Comparison of ENCODE assay signal across 8 mouse cellular contexts in genomic region chr17:34959881-34960515, GRCm38 (mm10). TPM values are rescaled to one million over a fixed set of nuclear protein-coding genes. Genes with fewer than 3 reads are reported as not detected.
A peak's percentile ranks its signal among the peaks of the same experiment; 100 is the strongest.
DNase-seq lines count a peak whose midpoint lies in the region; ATAC-seq and TF ChIP-seq lines count a peak whose summit lies in the region.

No protein-coding gene starts in this region.

- H3K27me3 ChIP-seq in Patski (no peaks in the 10 kb centered on the region), myocyte (ENCODE audit: control insufficient read depth, insufficient read depth, insufficient read length) (no peaks in the 10 kb centered on the region)
- peaks cover 8% of the 10 kb centered on the region for H3K27me3 ChIP-seq in embryonic facial prominence, embryonic 12.5 days
- peaks cover 54% of the 10 kb centered on the region for H3K27me3 ChIP-seq in hindbrain, embryonic 12.5 days
- H3K27me3 ChIP-seq in limb, embryonic 15.5 days: peaks cover 13% of the 10 kb centered on the region

- in situ Hi-C loops in Patski (cut with MboI; ENCODE audit: low pct_unique_long_range_greater_than_20kb): no loop called here

- DNase-seq in Patski (ENCODE audit: low read depth, low spot score): no peak
- no peak for DNase-seq in left cerebral cortex, adult 18-20 months (ENCODE audit: low spot score in 2 of 2)
- no peak for DNase-seq in spleen, adult 18-20 months
- DNase-seq in gastrocnemius, postnatal 4 days (ENCODE audit: low spot score in 2 of 2): no peak

- 0 out of 2 replicates have a peak, but pooled peaks cover 5% of the 10 kb centered on the region for H3K4me1 ChIP-seq in embryonic facial prominence, embryonic 12.5 days
- H3K4me1 ChIP-seq in hindbrain, embryonic 12.5 days: peaks cover 9% of the 10 kb centered on the region; the same call in 1 of the 2 replicates
- H3K4me1 ChIP-seq in limb, embryonic 15.5 days: peaks cover 10% of the 10 kb centered on the region

- H3K27ac ChIP-seq in embryonic facial prominence, embryonic 12.5 days: peak overlapping the region; percentile 93
- 0 out of 2 replicates have a peak overlapping the region, but pooled peaks have one; percentile 4 for H3K27ac ChIP-seq in hindbrain, embryonic 12.5 days
- H3K27ac ChIP-seq in limb, embryonic 15.5 days: peak overlapping the region; percentile 97

- no peaks in the 10 kb centered on the region for H3K79me2 ChIP-seq in myocyte (ENCODE audit: control insufficient read depth, insufficient read depth)

- POLR2A ChIA-PET in Patski (lab: Charles Lee): interaction anchor here (0.6 to 0.7 kb wide), 2 partner anchors 22 to 170 kb away, joined by 5 to 6 read pairs; partner anchors contain the start of gene Lsm2

- peak overlapping the region; percentile 31 for H3K9ac ChIP-seq in embryonic facial prominence, embryonic 12.5 days
- no peak overlapping the region for H3K9ac ChIP-seq in hindbrain, embryonic 12.5 days
- peak overlapping the region; percentile 35; the same call in 1 of the 2 replicates for H3K9ac ChIP-seq in limb, embryonic 15.5 days

- WGBS in embryonic facial prominence, embryonic 12.5 days: 11% methylated on average over 12 of the region's 12 CpGs
- WGBS in hindbrain, embryonic 12.5 days: 12% methylated on average over 12 of the region's 12 CpGs
- WGBS in limb, embryonic 15.5 days: 12% methylated on average over 12 of the region's 12 CpGs

- no peak for TF ChIP-seq CTCF in Patski (IDR thresholded peaks at IDR 0.05)

- peak; percentile 37 for ATAC-seq in Patski
- no peak for ATAC-seq in embryonic facial prominence, embryonic 12.5 days (ENCODE audit: insufficient number of reproducible peaks, insufficient read depth, low FRiP score, low TSS enrichment)
- ATAC-seq in hindbrain, embryonic 12.5 days (ENCODE audit: low FRiP score): no peak
- no peak for ATAC-seq in limb, embryonic 15.5 days (ENCODE audit: insufficient number of reproducible peaks, low FRiP score, low TSS enrichment, low read depth)

- peak overlapping the region; percentile 57 for H3K4me2 ChIP-seq in embryonic facial prominence, embryonic 12.5 days (replicated peaks)
- peak overlapping the region; percentile 77 for H3K4me2 ChIP-seq in hindbrain, embryonic 12.5 days (replicated peaks)
- H3K4me2 ChIP-seq in limb, embryonic 15.5 days: peak overlapping the region; percentile 57
- peak overlapping the region; percentile 91 for H3K4me2 ChIP-seq in myocyte (ENCODE audit: low read depth)

- TF ChIP-seq POLR2A in myocyte (IDR thresholded peaks at IDR 0.05; ENCODE audit: insufficient read length, low read depth): peak; percentile 7

- peak overlapping the region; percentile 30 for H3ac ChIP-seq in myocyte (ENCODE audit: control insufficient read depth, insufficient read length)

- CTCF ChIA-PET in Patski (lab: Charles Lee): interaction anchor here (1.3 to 1.5 kb wide), 2 partner anchors 20 to 26 kb away, joined by 3 read pairs; no protein-coding TSS in a partner anchor

- no peaks in the 10 kb centered on the region for H3K9me3 ChIP-seq in embryonic facial prominence, embryonic 12.5 days
- no peaks in the 10 kb centered on the region for H3K9me3 ChIP-seq in hindbrain, embryonic 12.5 days (replicated peaks)
- H3K9me3 ChIP-seq in limb, embryonic 15.5 days: no peaks in the 10 kb centered on the region

- H3K36me3 ChIP-seq in embryonic facial prominence, embryonic 12.5 days: no peaks in the 10 kb centered on the region
- no peaks in the 10 kb centered on the region for H3K36me3 ChIP-seq in hindbrain, embryonic 12.5 days
- no peaks in the 10 kb centered on the region for H3K36me3 ChIP-seq in limb, embryonic 15.5 days
- no peaks in the 10 kb centered on the region for H3K36me3 ChIP-seq in myocyte (ENCODE audit: control insufficient read depth, insufficient read depth)

- peak overlapping the region; percentile 51 for H3K4me3 ChIP-seq in embryonic facial prominence, embryonic 12.5 days
- H3K4me3 ChIP-seq in hindbrain, embryonic 12.5 days: peak overlapping the region; percentile 45
- H3K4me3 ChIP-seq in limb, embryonic 15.5 days: peak overlapping the region; percentile 53
- H3K4me3 ChIP-seq in myocyte: peak overlapping the region; percentile 40

TF ChIP-seq in myocyte, 11 proteins besides CTCF, POLR2A, EP300 and RAD21:
- TF ChIP-seq SRF (IDR thresholded peaks at IDR 0.05; ENCODE audit: control insufficient read depth, insufficient read length, low read depth) (no peak), MYOD1 (IDR thresholded peaks at IDR 0.05; ENCODE audit: control insufficient read depth in 1 of 3, insufficient read length in 2 of 3, low read depth in 2 of 3) (no peak), TCF3 (IDR thresholded peaks at IDR 0.05; ENCODE audit: insufficient read length, low read depth) (no peak), USF1 (IDR thresholded peaks at IDR 0.05; ENCODE audit: low read depth) (no peak), CEBPB (IDR thresholded peaks at IDR 0.05; ENCODE audit: insufficient read depth, poor library complexity, severe bottlenecking) (no peak)

RNA-seq across cellular contexts. Expression of gene Hspa1b, which starts 1.0 kb away (rescaled TPM):
- 47.3 TPM for polyA plus RNA-seq in Patski (2021)
- polyA plus RNA-seq in embryonic facial prominence, embryonic 12.5 days (2016; fragmentation: Nextera tagmentation; extraction: Ambion mirVana): 0.33 and 0.36 TPM in 2 replicates
- 0.08 and 0.25 TPM in 2 replicates for polyA plus RNA-seq in hindbrain, embryonic 12.5 days (2016; fragmentation: Nextera tagmentation; extraction: Ambion mirVana)
- 3.3 and 3.6 TPM in 2 replicates for polyA plus RNA-seq in limb, embryonic 15.5 days (2015; fragmentation: Nextera tagmentation; extraction: Ambion mirVana)
- 7.3 TPM for polyA plus RNA-seq in myocyte (2012; fragmentation: generic; extraction: Trizol)
- 10 to 100 TPM; 21.5 to 31.4 TPM for total RNA-seq in left cerebral cortex, adult 18-20 months (2021)
- 1 to 10 TPM; 3.7 to 4.0 TPM for total RNA-seq in gastrocnemius, postnatal 4 days (2021)

RNA-seq across cellular contexts. Expression of gene Gm20481, which starts 9.7 kb away (rescaled TPM):
- polyA plus RNA-seq in Patski (2021): 1.2 TPM
- polyA plus RNA-seq in embryonic facial prominence, embryonic 12.5 days (2016; fragmentation: Nextera tagmentation; extraction: Ambion mirVana): not detected in 2 replicates
- polyA plus RNA-seq in hindbrain, embryonic 12.5 days (2016; fragmentation: Nextera tagmentation; extraction: Ambion mirVana): 0.99 TPM in 1 of 2 replicates, not detected in the other
- not detected in 2 replicates for polyA plus RNA-seq in limb, embryonic 15.5 days (2015; fragmentation: Nextera tagmentation; extraction: Ambion mirVana)
- polyA plus RNA-seq in myocyte (2012; fragmentation: generic; extraction: Trizol): not detected
- total RNA-seq in left cerebral cortex, adult 18-20 months (2021): under 1 TPM in 1 of 2 experiments, not detected in 1; 0.72 TPM
- total RNA-seq in gastrocnemius, postnatal 4 days (2021): not detected

RNA-seq across cellular contexts. Expression of gene Hspa1a, which starts 12.0 kb away (rescaled TPM):
- polyA plus RNA-seq in Patski (2021) (9.2 TPM), myocyte (2012; fragmentation: generic; extraction: Trizol) (1.8 TPM)
- 4.2 and 4.9 TPM in 2 replicates for polyA plus RNA-seq in embryonic facial prominence, embryonic 12.5 days (2016; fragmentation: Nextera tagmentation; extraction: Ambion mirVana)
- polyA plus RNA-seq in hindbrain, embryonic 12.5 days (2016; fragmentation: Nextera tagmentation; extraction: Ambion mirVana): 2.2 and 3.1 TPM in 2 replicates
- polyA plus RNA-seq in limb, embryonic 15.5 days (2015; fragmentation: Nextera tagmentation; extraction: Ambion mirVana): 31.7 and 32.0 TPM in 2 replicates
- 10 to 100 TPM; 22.1 to 23.4 TPM for total RNA-seq in left cerebral cortex, adult 18-20 months (2021)
- 1 to 10 TPM; 3.2 to 4.4 TPM for total RNA-seq in gastrocnemius, postnatal 4 days (2021)

RNA-seq across cellular contexts. Expression of gene Hspa1l, which starts 12.5 kb away (rescaled TPM):
- polyA plus RNA-seq in Patski (2021) (1.9 TPM), myocyte (2012; fragmentation: generic; extraction: Trizol) (1.3 TPM)
- polyA plus RNA-seq in embryonic facial prominence, embryonic 12.5 days (2016; fragmentation: Nextera tagmentation; extraction: Ambion mirVana): 0.84 and 0.99 TPM in 2 replicates
- polyA plus RNA-seq in hindbrain, embryonic 12.5 days (2016; fragmentation: Nextera tagmentation; extraction: Ambion mirVana): 1.3 TPM in 2 replicates
- 0.46 and 0.65 TPM in 2 replicates for polyA plus RNA-seq in limb, embryonic 15.5 days (2015; fragmentation: Nextera tagmentation; extraction: Ambion mirVana)
- under 1 TPM; 0.44 to 0.61 TPM for total RNA-seq in left cerebral cortex, adult 18-20 months (2021)
- 1 to 10 TPM; 5.8 to 6.1 TPM for total RNA-seq in gastrocnemius, postnatal 4 days (2021)

RNA-seq across cellular contexts. Expression of gene Lsm2, which starts 21.7 kb away (rescaled TPM):
- polyA plus RNA-seq in Patski (2021) (64.4 TPM), myocyte (2012; fragmentation: generic; extraction: Trizol) (52.3 TPM)
- polyA plus RNA-seq in embryonic facial prominence, embryonic 12.5 days (2016; fragmentation: Nextera tagmentation; extraction: Ambion mirVana): 212 and 230 TPM in 2 replicates
- 128 and 158 TPM in 2 replicates for polyA plus RNA-seq in hindbrain, embryonic 12.5 days (2016; fragmentation: Nextera tagmentation; extraction: Ambion mirVana)
- polyA plus RNA-seq in limb, embryonic 15.5 days (2015; fragmentation: Nextera tagmentation; extraction: Ambion mirVana): 143 and 159 TPM in 2 replicates
- 10 to 100 TPM; 13.9 to 15.5 TPM for total RNA-seq in left cerebral cortex, adult 18-20 months (2021)
- 10 to 100 TPM; 31.8 to 32.4 TPM for total RNA-seq in gastrocnemius, postnatal 4 days (2021)

Comparison
In these comparisons a context has a peak if more than half of its experiments do, and no peak if none do; other contexts are left out.
1. H3K27ac ChIP-seq: peak in every context shown above with its lines; median percentile 97 in limb, embryonic 15.5 days; 93 in embryonic facial prominence, embryonic 12.5 days; 4 in hindbrain, embryonic 12.5 days.